Mouse (Mus musculus) erythroblast, embryonic 14.5 days (primary cell): ENCODE measurements at regions not wholly inside any gene's neighbourhood (a gene's known extent, or its start where the extent isn't known, plus 50 kb on each side); places are given as distances from the start of the nearest gene placed in this dataset.

Experiments used
- H3K27me3 ChIP-seq: 2 replicates; pipeline ENCODE4 v1.6.1; 2012; ENCODE audit warnings: inconsistent platforms; ENCODE audit not compliant: control insufficient read depth
- H3K36me3 ChIP-seq: 2 replicates; pipeline ENCODE4 v1.6.1; 2012; ENCODE audit warnings: mild to moderate bottlenecking, inconsistent platforms; ENCODE audit not compliant: control insufficient read depth
- H3K4me1 ChIP-seq: 2 replicates; pipeline ENCODE4 v1.6.1; 2012; ENCODE audit warnings: inconsistent platforms; ENCODE audit not compliant: control insufficient read depth
- H3K4me3 ChIP-seq: replicated peaks from 2 replicates; pipeline ENCODE3; 2012; ENCODE audit warnings: moderate library complexity, mild to moderate bottlenecking, inconsistent platforms
- H3K9me3 ChIP-seq: 2 replicates; pipeline ENCODE4 v1.6.1; 2012; ENCODE audit warnings: low read length, inconsistent platforms, mixed read lengths; ENCODE audit not compliant: control insufficient read depth
- GATA1 ChIP-seq: IDR thresholded peaks from 2 replicates; pipeline ENCODE4 v1.6.1; 2012; ENCODE audit warnings: low read length, inconsistent platforms, mixed read lengths
- TAL1 ChIP-seq: IDR thresholded peaks from 3 replicates; pipeline ENCODE4 v1.6.1; 2012; ENCODE audit warnings: low read length, inconsistent platforms, mixed read lengths

DNA sequence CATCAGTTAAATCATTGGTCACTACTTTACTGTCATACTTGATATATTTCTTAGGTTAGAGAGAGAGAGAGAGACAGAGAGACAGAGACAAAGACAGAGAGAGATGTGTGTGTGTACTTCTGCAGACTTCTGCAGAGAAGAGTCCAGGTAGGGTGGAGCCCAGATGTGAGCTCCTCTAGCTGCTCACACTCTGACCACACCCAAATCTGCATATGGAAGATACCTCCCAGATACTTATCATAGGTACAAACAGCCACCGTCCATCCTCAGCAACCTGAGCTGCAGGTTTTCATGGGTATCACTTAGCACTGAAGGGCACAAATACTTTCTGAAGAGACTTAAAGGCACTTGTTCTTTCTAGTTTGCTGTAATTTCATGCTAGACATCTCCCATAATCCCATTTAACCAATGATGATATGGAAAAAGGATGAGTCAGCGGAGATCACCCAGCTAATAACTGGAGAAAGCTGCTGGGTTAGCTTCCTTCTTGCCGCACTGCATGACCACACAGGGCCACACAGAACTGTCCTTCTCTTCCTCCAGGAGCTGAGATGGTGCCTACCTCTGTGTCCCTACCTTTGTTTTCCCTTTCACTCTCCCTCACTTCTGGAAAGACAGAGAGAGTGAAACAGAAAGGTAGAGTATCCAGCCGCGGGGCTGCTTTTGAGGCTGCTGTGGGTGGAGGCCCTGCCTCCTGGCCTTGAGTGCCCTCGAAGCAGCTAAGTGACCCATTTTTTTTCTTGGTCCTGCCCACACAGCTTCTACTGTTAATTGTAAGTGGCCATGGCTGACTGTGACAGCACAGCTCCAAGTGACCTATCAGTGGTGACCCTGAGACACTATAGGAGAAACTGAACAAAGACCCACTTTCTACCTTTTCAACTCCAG, 214.5 kb upstream of the Ankrd55 start:
- Histone ChIP-seq H3K9me3 (peaks cover 2% of the 10 kb centered on the region; the same call in 1 of the 2 replicates), H3K27me3 (peaks cover 36% of the 10 kb centered on the region), H3K4me3 (peak overlapping the region; percentile 50), H3K36me3 (peaks cover 3% of the 10 kb centered on the region; the same call in 1 of the 2 replicates), H3K4me1 (peaks cover 70% of the 10 kb centered on the region)
- TF ChIP-seq GATA1 (peak; percentile 63), TAL1 (peak; percentile 74)

DNA sequence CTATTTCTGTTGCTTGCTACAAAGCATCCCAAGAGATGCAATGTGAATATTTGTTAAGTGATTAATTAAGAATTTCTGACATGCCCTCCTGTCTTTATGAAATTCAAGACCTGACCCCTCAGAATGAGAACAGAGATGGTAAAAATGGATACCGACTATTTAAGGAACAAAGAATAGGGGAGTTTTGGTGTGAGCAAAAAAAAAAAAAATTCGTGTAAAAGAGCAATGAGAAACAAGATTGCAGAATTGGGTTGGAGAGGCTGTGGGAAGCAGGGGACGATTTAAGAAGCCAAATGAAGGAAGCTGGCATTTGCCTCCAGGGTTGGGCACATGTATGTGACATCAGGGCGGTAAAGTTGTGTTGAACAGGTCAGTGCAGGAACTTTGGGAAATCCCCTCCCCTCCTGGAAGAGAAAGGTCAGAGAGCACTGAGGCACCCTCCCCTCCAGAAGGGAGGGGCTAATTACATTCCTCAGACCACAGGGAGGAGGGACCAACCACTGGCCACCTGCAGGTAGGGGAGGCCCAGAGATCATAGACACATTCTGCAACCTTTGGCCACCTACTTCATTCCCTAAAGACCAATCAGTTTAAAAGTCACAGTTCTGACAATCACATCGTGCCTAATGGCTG, 212.3 kb upstream of the Ankrd55 start:
- TF ChIP-seq GATA1 = no peak
- TF ChIP-seq TAL1 = no peak

DNA sequence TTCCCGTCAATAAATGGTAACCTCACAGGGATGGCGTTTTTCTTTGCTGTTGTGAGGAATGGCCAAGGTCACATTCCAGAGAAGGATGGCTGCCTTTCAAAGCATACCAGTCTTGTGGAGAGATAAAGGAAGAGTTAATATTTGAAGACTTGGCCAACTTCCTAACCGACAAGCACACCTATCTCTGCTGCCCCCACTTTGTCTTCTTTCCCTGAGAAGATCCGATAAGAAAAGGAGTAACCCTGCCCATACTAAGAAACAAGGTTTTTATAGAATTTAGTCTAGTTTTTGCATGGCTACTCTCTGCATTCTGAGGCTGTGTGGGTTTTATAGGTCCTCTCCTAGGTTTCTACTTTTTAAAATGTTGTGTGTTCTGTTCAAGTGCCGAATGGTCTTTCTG, 210.2 kb upstream of the Ankrd55 start:
- Histone ChIP-seq H3K36me3 (no peaks in the 10 kb centered on the region), H3K4me1 (peaks cover 37% of the 10 kb centered on the region), H3K9me3 (no peaks in the 10 kb centered on the region; the same call in 1 of the 2 replicates), H3K4me3 (no peak overlapping the region), H3K27me3 (peaks cover 71% of the 10 kb centered on the region)
- TF ChIP-seq TAL1 (no peak), GATA1 (no peak)

More for the DNA sequence above, 212.3 kb upstream of the Ankrd55 start:
- peaks cover 51% of the 10 kb centered on the region for H3K27me3 ChIP-seq
- no peak overlapping the region for H3K4me3 ChIP-seq
- peaks cover 2% of the 10 kb centered on the region; the same call in 1 of the 2 replicates for H3K9me3 ChIP-seq
- H3K4me1 ChIP-seq = peaks cover 55% of the 10 kb centered on the region
- peaks cover 3% of the 10 kb centered on the region; the same call in 1 of the 2 replicates for H3K36me3 ChIP-seq

DNA sequence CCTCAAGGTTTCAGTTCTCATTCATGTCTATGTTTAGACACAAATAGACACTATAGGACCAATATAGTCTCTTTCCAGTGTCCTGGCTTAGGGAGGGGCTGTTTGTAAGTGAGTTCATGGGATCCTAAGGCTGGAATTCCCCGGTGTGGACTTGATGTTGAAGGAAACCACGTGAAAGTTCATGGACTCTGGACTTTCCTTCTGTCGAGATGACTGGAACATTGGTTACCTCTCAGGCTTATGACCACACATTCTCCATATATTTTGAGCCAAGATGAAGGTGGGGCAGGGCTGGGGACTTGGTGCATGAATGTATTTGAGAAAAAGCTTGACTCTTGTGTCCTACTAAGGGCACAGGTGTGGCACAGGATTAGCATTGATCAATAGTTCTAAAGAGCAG, 206.3 kb upstream of the Ankrd55 start:
- Histone ChIP-seq H3K9me3 (no peaks in the 10 kb centered on the region; the same call in 1 of the 2 replicates), H3K36me3 (no peaks in the 10 kb centered on the region), H3K27me3 (peaks cover 97% of the 10 kb centered on the region), H3K4me3 (no peak overlapping the region), H3K4me1 (peaks cover 6% of the 10 kb centered on the region)
- TF ChIP-seq GATA1 (no peak), TAL1 (no peak)

DNA sequence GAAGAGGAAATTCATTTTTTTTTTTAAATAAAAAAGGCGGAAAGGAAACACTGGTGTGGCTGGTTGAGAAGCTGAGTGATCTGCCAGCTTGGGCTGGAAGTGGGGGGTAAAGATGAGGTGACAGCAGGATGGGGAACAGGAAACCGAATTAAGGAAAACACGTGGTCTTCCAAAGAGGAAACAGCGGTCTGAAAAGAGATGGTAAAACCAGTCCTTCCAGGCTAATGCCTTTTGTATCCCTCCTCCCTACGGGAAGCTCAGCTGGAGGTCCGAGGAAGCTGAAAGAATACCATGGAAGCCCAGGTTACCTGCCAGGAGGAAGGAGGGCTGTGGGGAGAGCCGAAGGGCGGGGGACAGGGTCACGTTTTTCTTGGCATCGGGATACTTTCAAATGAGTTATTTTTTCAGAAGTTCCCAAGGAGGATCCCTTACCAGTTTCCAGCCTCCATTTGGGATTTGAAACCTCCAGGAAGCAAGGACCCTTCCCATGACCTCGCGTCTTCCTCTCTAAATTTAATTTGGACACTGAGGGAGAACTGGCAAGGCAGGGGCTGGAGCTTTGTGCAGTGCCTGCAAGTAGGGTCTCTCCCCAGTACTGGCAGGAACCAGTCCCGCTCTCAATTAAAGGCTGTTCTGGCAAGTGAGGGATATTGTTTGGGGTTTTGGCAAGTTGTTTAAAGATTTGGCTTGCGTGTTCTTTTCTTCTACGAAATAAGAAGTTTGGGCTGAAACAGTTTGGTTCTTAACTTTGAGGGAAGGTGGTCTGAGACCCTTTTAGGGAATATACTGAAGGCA, 203.6 kb upstream of the Ankrd55 start:
- Histone ChIP-seq H3K9me3 (no peaks in the 10 kb centered on the region; the same call in 1 of the 2 replicates), H3K36me3 (no peaks in the 10 kb centered on the region), H3K27me3 (peaks cover 94% of the 10 kb centered on the region), H3K4me3 (no peak overlapping the region), H3K4me1 (peaks cover 12% of the 10 kb centered on the region)
- no peak for TF ChIP-seq TAL1
- no peak for TF ChIP-seq GATA1

DNA sequence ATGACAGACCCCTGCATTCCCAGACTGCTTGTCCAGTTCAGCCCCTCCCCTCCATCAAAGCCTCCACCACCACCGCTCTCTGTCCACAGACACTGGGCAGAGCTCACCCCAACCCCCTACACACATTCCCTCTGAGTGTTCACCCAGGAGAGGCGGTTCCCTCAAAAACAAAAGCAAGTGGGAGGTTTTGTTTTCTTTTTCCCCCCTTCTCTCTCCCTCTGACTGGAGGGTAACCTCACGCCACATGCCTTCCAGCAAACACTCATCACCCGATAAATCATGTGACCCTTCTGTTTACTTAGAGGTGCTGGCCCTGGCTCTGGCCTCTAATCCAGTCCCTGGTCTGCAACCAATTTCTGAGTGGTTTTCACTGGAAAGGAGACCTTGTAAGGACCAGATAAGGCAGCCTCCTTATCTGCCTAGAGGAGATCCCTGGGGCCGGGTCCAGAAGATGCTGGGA, 199.9 kb upstream of the Ankrd55 start:
- no peaks in the 10 kb centered on the region for H3K36me3 ChIP-seq
- H3K9me3 ChIP-seq = no peaks in the 10 kb centered on the region; the same call in 1 of the 2 replicates
- no peak overlapping the region for H3K4me3 ChIP-seq
- peaks cover 82% of the 10 kb centered on the region for H3K27me3 ChIP-seq
- H3K4me1 ChIP-seq = peaks cover 14% of the 10 kb centered on the region
- TF ChIP-seq GATA1 = no peak
- TF ChIP-seq TAL1 = no peak

DNA sequence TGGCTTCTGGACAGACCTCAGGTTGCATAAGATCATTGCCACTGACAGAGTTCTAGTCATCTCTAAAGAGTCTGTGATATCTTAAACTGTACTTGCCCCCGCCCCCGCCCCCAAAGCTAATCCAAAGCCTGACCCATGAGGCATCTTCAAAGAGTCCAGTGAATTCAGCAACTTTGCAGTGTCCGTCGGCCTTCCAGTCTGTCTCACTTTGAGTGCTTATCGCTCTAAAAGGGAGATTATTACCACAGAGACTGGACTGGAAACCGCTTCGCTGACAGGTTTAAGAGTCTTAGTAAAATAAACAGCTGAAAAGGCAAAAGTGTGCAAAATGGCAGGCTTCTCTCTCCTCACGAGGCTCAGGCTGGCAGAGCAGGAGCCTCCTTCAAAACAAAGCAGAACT, 197.5 kb upstream of the Ankrd55 start:
- Histone ChIP-seq H3K27me3 (peaks cover 77% of the 10 kb centered on the region), H3K4me1 (peaks cover 14% of the 10 kb centered on the region), H3K36me3 (no peaks in the 10 kb centered on the region), H3K4me3 (no peak overlapping the region), H3K9me3 (no peaks in the 10 kb centered on the region)
- TF ChIP-seq GATA1 (no peak), TAL1 (no peak)

DNA sequence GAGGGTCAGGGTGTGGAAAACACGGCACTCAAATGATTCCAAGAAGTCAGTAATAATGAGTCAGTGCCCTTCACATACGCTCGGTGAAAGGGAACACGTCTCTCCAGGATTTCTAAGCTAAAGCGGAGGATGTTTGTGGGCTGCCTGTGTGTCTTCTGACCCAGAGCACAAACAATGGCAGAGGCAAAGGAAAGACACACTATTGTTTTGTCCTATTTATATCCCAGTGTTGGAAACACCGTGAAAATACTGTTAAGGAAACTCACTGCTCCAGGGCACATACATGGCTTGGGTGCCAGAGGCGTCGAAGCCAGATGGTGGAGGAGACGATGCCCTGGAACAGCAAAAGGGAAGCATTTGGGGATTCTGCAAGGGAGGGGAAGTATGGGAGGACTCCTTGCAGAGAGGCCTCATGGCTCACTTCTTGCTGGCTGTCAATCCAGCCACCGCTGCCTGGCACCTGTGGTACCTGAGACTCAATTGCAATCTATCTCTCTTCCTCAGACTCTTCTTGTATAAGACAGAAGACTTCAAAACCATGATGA, 192.6 kb upstream of the Ankrd55 start:
- no peaks in the 10 kb centered on the region for H3K36me3 ChIP-seq
- no peak overlapping the region for H3K4me3 ChIP-seq
- H3K27me3 ChIP-seq = peaks cover 79% of the 10 kb centered on the region
- no peaks in the 10 kb centered on the region; the same call in 1 of the 2 replicates for H3K9me3 ChIP-seq
- peaks cover 3% of the 10 kb centered on the region for H3K4me1 ChIP-seq
- TF ChIP-seq TAL1 (no peak), GATA1 (no peak)
